Mouse (Mus musculus): ENCODE results near the gene Nufip1.
A peak's percentile ranks its signal among the peaks of the same experiment; 100 is the strongest.
"Not testable (repeated sequence)": the region's sequence is repeated elsewhere in the genome, so short reads cannot be mapped to it uniquely, and the experiment has no call there.

The Nufip1 gene

DNA sequence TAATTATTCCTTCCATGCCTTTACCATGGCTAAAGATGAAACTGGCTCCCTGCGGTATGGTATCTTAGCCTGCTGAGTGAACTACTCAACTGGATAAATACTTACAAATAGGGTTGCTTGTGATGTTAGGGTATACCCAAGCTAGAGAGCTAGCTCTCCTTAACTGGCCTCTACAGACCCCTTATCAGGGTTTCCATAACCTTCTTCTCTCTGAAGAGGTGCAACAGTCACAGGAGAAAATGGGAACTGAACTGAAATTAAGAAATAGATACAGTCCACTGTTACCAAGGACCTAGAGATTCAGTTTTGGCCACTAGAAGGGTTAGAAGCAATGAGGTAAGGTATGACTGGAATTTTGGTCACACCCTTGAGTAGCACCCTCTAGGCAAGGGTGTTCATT, 34.6 kb downstream of the Nufip1 start:
- no peak for DNase-seq (ENCODE audit: low read depth, low spot score)

DNA sequence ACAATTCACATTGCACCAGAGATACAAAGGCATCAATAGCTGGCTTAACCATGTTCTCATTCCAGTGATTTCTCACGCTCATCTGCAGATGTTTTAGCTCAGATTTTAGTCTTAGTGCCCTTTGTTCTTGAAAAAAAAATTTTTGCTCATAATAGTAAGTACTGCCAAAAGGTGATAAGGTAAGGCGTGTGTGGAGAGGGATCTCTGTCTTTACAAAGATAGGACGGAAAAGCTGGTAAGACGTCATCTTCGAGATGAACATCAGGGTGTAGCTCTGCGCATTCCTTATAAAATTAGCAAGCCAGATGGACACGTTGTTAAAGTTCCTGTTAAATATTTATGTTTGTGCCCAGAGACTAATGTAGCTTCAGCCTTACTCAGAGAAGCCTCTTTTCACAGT, 35.2 kb downstream of the Nufip1 start:
- no peak for DNase-seq (ENCODE audit: low read depth, low spot score)

DNA sequence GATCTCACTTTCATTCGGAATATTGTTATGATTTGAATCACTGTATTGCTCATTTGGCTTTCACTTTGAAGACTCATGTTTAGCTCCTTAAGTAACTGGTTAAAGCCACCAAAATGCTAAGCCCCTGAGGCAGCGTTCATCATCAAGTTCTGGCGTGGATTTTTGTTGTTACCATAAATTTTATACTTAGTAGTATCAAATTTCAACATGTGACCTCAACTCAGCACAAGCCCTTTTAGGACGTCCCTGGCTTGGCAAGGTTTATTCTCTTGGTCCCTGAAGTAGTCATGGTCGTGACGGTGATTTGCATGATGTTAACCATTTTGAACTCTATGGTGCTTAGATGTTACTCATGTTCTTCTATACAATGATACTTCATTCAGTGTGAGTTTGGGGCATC, 36.4 kb downstream of the Nufip1 start:
- no peak for DNase-seq (ENCODE audit: low read depth, low spot score)

DNA sequence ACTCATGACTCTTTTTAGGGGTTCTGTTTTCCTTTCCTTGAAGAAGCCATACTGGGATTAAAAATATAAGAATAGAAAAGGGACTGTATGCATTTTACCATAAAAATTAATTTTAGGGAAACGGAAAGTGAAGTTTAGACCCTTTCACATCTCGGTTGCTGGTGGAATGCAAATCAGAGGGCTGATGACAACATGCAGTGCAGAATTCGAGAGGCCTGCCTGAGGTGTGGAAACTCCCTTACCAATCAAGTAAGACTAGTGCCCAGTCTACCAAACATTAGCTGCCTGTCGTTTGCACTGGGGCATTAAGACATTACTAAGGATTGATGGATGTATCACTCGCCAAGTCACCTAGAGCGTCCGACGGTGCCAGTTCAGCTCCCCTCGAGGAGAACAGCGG, 37.6 kb downstream of the Nufip1 start:
- DNase-seq (ENCODE audit: low read depth, low spot score): no peak

DNA sequence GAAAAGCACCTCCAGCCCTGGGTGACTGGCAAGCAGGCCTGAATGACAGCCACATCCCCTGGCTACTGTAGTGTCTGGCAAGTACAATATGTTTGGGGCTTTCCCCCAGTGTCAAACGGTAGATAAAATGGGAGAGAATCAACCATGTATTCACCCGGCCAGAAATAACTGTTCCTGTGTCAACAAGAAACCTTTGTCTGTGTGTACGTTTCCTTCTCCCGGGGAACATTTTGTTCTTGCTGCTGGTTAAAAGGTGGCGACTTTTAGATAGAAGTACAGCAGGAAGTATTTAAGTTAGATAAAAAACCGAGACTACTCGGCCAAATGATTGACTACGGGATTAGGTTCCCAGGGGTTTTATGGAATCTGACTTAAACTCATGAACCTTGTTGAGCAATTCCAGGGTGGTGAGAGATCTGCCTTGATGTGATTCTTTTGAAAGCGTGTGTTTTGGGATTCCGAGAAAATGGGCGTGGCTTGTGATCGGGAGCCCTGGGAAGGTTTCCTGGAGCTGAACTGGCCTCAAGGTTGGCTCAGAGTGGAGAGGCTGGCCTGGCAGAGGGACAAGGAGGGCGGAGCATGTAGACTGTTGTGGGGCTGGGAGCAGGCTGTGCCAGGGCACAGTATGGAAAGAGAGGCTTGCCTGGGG, 39.0 kb downstream of the Nufip1 start:
- DNase-seq (ENCODE audit: low read depth, low spot score): no peak

DNA sequence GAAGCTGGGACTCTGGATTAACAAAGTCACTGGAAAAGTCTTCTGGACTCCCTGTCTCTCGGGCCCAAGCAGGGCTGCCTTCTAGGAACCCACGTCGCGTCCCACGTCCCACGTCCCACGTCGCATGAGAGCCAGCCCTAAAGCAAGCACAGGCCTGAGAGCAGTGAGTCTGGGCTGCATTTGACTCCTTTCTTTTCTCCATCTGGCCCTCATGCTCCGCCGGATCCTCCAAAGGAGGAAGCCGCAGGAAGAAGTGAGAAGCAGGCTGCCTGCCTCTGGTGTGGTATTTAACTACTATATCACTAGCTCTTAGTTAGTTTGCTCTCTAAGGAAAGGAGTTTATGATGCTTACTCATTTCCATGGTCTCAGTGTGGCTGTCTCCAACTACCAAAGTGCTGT, 39.8 kb downstream of the Nufip1 start:
- no peak for DNase-seq (ENCODE audit: low read depth, low spot score)

DNA sequence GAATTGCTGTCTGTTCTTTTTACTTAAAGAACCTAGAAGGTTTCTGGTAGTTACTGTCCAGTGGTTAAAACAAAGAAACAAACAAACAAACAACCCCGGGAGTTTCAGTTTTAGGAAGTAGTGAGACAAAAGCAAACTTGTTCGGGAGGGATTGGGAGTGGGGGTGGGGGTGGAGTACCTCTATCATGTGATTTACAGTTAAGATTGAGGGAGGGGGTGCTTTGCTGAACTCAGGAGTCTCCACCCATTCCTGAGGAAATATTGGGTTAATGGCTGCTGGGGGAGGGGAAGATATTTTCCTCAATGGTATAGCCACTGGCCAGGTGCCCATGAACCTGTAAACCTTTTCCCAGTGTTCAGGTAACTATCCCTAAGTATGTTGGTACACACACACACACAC, 40.3 kb downstream of the Nufip1 start:
- no peak for DNase-seq (ENCODE audit: low read depth, low spot score)

DNA sequence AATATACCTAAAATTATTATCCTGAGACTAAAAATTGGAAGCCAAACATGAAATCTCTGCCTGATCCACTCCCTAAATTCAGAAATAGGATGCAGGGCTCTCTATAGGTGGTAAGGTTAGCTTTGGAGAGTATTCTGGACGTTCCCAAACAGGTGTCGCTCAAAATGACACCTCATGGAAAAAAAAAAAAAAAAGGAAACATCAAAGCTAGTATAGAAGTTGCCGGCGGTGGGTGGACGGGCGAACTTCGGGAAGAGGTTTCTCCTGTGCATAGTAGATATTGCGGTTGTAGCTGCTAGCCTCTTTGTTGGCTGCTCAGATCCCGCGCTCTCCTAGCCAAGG, 41.1 kb downstream of the Nufip1 start:
- DNase-seq (ENCODE audit: low read depth, low spot score): no peak

DNA sequence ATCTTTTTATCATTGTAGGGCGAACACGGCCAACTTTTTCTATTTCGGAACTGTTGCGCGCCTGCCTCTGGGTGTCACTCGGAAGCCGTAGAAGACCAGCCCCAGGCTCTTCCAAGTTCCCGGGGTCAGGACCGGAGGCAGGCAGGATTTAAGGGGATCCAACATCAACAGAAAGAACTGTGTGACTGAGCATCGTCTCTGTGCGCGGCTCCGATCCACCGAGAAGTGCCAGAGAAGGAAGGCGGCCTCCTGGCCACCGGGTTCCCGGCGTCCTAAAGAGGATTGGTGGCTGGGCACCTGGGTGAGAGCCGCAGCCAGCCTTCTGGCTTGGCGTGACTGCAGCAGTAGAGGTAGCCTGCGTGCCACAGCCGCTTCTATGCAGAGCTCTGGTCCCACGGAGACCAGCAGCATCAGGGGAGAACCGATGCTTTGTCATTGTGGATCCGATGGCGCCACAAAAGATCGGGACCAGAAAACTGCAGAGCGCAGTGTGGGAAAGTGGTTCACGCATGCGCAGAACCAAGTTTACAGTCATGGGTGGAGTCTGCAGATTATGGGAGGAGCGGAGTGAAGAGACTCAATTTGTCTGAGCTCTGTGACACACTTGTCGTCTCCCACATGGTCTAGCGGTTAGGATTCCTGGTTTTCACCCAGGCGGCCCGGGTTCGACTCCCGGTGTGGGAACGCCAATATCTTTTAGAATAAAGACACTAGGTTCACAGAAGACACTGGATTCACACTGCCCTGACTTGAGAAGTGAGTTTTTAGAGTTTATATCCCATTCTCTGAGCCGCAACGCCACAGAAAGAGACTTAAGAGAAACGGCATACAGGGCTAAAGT, 41.7 kb downstream of the Nufip1 start:
- DNase-seq (ENCODE audit: low read depth, low spot score): peak; percentile 97

DNA sequence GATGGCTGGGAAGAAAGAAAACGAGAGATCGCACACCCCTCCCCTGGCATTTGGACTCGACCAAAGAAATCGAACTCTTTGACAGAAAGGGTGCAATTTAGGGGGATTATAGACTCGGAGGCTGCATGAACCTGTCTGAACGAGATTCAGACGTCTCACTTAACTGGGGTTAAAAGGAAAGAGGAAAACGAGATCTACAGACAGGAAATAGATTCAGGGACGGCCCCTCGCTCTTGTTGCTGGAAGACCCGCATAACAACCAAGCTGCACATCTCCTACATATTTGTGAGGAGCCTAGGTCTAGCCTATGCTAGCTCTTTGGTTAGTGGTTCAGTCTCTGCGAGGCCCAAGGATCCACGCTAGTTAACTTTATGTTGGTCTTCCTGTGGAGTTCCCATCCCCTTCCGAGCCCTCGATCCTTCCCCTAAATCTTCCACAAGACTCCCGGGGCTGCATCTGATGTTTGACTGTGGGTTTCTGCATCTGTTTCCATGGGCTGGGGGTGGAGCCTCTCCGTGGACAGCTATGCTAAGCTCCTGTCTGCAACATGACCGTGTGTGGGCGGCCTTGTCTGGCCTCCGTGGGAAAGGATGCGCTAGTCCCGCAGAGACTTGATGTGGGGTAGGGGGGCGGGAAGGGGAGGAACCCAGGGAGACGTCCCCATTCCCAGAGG, 42.4 kb downstream of the Nufip1 start:
- peak; percentile 68 for DNase-seq (ENCODE audit: low read depth, low spot score)

DNA sequence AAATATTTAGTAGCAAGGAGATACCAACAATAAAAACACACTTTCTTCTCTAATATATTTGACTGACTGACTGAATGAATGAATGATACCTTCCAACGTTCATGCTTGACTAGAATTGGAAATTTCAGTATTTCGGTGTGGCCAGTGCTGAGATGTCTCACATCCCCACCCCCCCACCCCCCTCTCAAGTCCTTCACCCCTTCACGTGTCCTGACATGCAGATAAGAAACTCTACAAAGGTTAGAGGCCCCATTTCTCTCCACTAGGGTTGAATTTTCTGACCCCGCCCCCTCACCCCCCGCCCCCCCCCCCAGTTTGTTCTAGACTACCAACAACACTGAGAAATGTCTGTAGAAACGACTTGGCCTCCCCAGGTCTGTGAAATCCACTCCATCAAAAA, 43.1 kb downstream of the Nufip1 start:
- DNase-seq (ENCODE audit: low read depth, low spot score): peak; percentile 33

DNA sequence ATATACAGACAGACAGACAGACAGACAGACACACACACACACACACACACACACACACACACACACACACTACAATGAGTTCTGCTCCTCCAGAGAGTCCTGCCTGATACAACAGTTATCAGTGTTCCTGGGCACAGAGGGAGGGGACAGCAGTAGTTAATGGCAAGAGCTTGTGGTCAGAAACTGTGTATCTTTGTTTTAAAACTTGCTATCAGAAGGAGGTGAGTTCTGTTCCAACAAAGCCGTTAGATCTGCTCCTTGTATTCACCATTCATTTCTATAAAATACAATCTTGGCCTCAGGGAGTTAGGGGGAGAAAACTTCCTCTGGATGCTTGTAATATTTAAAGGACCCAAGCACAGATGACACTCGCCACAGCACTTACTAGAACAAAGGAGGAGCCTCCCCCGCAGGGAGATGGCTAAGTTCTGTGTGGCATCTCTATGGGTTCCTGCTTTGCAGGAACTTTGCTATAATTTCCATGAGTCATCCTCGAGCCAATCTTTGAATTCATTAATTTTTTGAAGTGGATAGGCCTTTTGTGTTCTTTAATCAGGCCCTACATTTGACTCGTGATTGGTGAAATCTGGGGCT, 47.6 kb downstream of the Nufip1 start:
- no peak for DNase-seq (ENCODE audit: low read depth, low spot score)

DNA sequence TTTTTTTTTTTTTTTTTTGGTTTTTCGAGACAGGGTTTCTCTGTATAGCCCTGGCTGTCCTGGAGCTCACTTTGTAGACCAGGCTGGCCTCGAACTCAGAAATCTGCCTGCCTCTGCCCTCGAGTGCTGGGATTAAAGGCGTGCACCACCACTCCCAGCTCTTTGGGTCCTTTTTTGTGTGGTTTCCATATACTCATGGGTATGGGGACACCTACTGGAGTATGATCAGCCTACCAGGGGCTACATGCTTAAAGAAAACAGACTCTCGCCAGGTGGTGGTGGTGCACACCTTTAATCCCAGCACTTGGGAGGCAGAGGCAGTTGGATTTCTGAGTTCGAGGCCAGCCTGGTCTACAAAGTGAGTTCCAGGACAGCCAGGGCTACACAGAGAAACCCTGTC, 49.9 kb downstream of the Nufip1 start:
- DNase-seq (ENCODE audit: low read depth, low spot score): not testable (repeated sequence)

DNA sequence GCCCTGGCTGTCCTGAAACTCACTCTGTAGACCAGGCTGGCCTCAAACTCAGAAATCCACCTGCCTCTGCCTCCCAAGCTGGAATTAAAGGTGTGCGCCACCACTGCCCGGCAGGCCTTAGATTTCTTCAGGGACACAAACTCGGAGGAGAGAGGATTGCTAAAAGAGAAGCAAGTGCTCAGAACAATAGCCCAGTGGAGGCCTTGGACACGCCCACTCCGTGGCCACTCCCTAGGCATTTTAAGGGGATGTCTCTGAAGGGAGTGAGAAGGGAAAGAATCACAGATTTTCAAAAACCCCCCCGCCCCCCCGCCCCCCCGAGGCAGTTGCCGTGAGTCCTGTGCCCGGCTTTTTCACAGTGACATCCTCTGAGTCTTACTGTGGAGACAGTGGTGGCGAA, 53.5 kb downstream of the Nufip1 start:
- DNase-seq (ENCODE audit: low read depth, low spot score): no peak

DNA sequence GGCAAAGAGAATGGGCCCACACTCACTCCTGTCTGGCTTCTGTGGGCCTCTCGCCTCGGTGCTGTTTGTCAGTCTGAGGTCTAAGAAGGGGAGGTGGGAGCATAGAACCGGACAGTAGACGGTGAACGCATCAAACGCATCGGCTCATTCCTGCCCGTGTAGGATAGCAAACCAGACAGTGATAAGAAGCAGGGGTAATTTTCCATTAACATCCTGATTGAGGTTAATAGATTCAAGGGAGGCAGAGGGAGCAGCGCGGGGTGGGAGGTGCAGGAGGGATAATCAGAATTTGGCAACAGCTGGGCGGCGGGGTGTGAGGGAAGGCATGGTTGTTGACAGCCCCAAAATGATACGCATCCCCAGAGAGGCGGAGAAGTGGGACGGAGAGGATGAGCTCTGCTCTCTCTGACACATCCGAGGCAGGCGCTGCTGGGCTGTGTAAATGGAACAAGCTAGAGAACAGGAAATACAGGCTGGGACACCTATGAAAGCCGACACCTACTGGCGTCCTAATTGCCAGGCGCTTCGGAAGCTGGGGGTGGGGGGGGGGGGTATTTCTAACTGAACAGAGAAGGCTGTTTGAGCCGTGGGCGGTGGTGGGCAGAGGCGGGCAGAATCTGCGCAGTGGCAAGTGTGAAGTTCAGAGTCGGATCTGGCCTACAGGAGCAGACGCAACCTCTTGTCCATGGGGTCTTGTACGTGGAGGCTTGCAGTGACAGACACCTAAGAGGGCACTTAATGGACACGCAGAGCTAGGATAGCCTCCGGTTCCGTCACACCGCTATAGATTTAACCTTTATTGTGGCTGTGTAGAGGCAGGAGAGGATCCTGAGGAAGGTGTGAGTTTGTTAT, 54.4 kb downstream of the Nufip1 start:
- peak; percentile 46 for DNase-seq (ENCODE audit: low read depth, low spot score)

DNA sequence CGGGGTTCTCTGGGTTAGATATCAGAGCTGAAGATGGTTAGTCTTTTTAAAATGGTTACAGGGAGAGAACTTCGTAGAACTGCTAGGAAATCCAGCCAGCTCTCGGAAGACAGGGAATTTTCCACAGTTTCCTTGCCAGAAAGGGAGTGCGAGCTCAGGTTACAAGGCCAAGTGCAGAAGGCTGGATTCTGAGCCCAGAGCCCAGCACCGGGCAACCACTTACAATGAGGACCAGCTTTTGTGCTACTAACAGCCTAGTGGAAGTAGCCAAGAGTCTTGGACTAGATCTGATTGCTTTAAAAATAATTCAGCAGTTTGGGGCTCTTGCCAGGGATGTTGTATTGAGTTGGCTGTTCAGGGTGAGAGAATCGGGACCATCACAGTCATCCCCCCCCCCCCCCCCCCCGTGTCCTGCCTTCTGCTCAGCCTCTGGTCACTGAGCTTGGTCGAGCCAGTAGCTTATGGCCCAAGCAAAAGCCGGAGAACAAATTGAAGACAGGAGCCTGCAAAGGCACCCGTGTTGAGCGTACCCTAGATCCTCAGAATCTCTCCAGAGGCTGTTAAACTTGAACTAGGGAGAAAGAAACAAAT, 59.3 kb downstream of the Nufip1 start:
- DNase-seq (ENCODE audit: low read depth, low spot score): no peak

DNA sequence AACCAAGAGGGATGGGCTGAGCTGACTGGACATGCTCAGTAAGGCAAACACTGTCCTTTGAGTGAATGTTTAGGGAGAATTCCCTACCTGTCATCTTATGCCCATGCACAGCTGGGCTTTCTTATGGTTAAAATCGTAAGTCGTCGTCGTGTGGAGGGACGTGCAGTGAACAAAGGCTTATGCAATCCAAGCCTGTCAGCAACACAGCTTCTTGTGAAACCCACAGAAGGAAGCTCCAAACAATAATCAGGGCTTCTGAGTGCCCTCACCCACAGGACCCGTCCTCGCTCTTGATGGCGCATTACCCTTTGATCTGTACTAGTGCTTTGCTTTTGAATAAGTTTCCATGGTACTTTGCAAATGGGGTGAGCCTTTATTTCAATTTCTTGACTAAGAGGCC, 60.6 kb downstream of the Nufip1 start:
- DNase-seq (ENCODE audit: low read depth, low spot score): no peak

DNA sequence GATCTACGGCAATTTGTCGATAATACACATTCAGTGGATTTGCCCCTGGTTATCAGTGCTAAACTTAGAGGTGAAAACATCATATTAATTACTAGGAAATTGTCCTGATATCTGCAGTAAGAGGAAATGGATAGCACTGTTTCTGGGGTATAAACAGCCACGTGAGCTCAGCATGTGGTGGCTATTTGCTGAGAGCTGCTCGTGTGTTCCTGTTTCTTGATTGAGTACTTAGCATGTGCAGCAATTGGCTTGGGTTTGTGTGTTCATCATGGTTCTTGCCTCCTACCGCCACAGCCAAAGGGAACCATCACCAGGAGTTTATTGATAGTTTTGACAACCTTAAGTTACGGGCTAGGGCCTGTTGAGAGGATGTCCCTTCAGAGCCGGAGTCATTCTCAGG, 63.6 kb downstream of the Nufip1 start:
- DNase-seq (ENCODE audit: low read depth, low spot score): no peak

DNA sequence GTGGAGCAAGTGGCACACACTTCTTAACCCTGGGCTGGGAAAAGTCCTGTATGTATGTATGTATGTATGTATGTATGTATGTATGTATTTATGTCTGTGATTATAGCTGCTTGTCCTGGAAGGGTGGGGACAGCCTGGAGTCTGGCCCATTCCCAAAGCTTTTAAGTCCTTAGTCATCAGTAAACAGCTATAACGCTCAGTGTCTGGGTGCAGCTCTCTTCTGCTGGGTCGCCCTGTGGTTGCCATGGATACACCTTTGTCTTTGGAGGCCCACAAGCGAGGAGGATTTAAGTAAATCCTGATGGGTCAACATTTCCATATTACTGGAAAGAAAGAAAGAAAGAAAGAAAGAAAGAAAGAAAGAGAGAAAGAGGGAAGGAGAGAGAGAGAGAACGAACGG, 65.1 kb downstream of the Nufip1 start:
- no peak for DNase-seq (ENCODE audit: low read depth, low spot score)

DNA sequence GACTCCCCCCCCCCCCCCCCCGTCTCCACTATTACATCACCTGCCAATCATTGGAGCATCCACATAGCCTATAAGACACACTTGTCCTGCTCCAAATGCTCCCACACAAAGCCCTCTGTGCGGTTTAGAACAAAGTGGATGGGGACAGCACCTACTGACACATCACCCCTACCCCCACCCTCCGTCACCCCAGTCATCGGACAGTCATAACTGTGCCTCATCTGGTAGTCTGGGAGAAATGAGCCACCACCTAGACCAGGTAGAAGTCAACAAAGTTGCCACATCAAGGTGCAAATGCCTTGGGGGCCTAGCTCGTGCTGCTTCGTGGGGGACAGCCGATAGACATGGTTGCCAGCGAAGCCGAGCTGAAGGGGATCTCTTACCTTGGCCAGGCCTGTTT, 66.5 kb downstream of the Nufip1 start:
- peak; percentile 34 for DNase-seq (ENCODE audit: low read depth, low spot score)

DNA sequence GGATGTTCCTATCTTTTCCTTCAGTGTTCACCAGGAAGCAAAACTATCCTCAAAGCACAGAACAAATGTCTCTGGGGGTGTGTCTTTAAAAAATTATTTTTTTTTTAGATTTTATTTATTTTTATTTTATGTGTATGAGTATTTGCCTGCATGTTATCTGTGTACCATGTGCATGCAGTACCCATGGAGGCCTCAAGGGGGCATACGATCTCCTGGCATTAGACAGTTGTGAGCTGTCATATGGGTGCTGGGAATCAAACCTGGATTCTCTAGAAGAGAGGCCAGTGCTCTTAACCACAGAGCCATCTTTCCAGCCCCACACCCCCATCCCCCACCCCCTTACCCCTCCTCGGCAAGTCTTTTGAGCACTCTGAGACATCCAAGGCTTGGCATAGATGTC, 67.8 kb downstream of the Nufip1 start:
- peak; percentile 52 for DNase-seq (ENCODE audit: low read depth, low spot score)

Measured in CD4-positive, CD25-positive, alpha-beta regulatory T cell, adult 2 months (primary cell).